Mouse (Mus musculus): Measurements from ENCODE around the gene Hist1h4h. TPM values are rescaled to one million over a fixed set of nuclear protein-coding genes. Genes with fewer than 3 reads are reported as not detected.
"Not testable (repeated sequence)": the region's sequence is repeated elsewhere in the genome, so short reads cannot be mapped to it uniquely, and the experiment has no call there.

Gene Hist1h4h
- total RNA-seq, 2 experiments from 2014 or later, result 930 to 1,063 TPM

DNA sequence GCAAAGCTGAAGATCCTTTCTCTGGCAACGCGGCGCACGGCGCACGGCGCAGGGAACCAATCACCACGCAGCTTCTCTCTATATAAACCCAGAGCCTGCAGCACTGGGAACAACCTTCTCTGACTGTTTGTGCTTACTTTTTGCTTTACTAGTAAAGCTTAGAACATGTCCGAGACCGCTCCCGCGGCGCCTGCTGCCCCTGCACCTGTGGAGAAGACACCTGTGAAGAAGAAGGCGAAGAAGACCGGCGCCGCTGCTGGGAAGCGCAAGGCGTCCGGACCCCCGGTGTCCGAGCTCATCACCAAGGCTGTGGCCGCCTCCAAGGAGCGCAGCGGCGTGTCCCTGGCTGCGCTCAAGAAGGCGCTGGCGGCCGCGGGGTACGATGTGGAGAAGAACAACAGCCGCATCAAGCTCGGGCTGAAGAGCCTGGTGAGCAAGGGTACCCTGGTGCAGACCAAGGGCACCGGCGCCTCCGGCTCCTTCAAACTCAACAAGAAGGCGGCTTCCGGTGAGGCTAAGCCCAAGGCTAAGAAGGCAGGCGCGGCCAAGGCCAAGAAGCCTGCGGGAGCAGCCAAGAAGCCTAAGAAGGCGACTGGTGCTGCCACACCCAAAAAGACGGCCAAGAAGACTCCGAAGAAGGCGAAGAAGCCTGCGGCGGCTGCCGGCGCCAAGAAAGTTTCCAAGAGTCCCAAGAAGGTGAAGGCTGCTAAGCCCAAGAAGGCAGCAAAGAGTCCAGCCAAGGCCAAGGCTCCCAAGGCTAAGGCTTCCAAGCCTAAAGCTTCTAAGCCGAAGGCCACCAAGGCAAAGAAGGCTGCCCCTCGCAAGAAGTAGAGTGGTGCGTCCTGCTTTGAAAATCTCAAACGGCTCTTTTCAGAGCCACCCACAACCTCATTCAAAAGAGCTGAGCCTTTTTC lies 24.3 kb downstream of the Hist1h4h start:
- peak; percentile 84 for DNase-seq

DNA sequence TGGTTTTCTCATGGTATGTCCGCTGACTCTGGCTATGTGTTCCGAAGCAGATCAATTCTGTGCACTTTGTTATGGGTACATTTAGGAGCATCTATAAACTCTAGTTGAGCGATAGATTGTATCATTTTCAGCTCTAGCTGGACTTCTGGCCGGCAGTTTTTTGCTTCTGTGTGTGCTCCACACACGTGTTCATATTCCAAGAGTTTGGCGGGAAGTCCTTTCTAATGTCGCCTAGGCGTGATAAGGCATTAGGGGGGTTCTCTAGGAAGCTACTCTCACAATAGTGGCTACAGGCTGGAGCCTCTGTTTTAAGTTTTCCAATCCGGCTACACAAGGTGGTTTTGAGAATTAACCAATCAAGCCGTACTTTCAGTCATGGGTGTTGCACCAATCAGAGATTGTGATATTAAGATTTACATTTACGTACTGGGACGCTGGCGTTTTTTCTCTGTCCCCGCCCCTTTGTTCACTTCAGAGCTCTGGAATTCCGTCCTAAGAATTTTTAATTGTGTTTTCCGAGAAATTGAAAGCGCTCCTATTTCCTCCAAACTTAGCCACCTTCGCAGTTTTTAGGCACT lies 25.1 kb downstream of the Hist1h4h start:
- DNase-seq, result peak; percentile 75

DNA sequence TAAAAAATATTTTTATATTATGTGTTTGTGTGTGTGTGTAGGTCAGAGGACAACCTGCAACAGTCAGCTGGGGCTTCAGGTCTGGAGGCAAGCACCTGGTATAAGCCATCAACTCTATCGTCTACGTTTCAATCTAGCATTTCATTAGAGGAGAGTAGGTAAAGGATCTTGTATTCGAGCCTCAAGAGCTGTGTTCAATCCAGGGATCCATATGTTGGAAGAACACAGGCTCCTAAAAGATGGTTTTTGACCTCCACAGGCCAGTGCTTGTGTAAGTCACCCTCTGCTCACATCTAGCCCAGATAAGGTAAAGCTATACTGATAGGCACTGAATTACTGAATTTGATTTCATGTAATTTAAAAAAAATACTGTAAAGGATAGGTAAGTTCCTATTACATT lies 26.1 kb downstream of the Hist1h4h start:
- no peak for DNase-seq

DNA sequence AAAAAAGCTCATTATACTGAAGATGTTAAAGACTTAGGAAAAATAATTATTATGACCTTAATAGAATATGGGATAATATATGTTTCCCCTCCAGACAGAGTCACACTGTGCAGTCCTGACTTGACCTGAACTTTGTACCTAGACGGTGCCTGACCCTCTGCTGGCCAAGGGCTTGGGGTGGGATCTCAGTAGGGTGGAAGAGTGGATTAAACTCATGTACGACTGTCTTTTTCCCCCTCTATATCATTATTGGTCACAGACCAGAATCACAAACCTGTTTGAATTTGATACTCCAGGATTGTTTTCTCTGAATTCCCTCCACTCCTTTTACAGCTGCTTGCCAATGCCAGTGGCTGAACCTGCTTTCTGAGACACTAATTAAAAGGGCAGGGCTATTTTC lies 29.8 kb downstream of the Hist1h4h start:
- not testable (repeated sequence) for DNase-seq

DNA sequence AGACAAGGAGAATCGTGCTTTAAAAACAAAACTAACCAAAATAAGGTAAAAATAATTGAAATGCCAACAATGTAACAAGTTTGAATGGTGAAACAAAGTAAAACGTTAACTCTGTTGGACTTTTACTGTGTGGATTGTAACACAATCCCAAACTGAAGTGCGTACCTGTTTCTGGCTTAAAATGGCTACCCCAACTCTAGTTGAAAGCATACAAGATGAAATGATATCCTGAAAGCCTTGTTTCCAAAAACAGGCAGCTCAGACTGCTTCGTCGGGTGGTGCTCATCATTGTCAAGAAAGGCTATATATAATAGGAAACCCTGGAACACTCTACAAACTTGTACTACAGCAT lies 30.7 kb downstream of the Hist1h4h start:
- not testable (repeated sequence) for DNase-seq

DNA sequence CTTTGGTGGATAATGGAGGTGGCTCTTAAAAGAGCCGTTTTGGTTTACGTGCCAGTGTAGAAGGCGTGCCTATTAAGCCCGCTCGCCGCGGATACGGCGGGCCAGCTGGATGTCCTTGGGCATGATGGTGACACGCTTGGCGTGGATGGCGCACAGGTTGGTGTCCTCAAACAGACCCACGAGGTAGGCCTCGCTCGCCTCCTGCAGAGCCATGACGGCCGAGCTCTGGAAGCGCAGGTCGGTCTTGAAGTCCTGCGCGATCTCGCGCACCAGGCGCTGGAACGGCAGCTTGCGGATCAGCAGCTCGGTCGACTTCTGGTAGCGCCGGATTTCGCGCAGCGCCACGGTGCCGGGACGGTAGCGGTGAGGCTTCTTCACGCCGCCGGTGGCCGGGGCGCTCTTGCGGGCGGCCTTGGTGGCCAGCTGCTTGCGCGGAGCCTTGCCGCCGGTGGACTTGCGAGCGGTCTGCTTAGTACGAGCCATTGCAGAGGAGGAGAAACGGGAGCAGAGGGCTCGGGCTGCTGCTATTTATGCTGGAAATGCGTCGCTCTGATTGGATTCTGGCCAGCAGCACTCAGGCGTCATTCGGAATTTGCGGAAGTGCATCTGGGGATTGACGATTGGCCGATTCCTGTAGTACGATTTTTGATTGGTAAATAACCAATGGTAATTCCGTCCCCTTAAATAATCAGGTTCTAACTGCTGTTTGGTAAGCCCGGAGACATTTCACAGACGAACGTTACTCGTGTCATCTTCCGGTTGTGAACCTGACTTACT lies 31.2 kb downstream of the Hist1h4h start, which contains the start of gene Hist1h3e:
Hist1h3e (minus strand) TSS at position 487 of the 777 bp plus-strand sequence.
- peak; percentile 94 for DNase-seq

DNA sequence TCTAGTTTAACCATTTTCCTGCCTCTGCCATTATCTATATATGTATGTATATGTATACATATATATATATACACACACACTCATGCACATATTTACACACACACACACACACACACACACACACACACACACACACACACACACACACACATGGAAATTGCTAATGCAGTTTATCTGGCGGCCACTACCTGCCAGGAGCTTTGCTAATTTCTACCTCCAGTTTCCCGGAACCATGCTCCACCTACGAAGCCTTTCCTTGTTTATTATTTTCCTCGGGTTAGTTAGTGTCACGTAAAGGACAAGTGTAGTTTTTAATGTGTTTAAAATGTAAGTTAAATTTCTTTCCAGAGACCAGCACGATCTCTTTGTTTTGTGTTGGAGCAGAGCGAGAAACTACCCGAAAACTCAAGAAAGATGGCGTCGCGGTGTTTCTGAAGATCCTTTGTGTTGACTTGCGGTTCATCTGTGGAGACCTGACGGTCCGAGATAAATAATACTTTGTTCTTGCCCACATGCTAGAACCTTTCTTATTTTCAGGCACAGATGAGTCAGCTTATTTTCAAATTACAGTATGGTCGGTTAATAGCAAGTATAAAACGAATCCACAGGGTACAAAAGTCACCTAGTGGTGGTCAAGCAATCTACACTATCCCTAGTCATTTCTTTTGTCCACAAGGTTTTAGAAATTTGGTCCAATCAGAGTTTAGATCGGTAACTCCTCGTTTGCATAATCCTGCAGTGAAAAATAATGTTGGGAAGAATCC lies 32.0 kb downstream of the Hist1h4h start:
- peak; percentile 42 for DNase-seq

DNA sequence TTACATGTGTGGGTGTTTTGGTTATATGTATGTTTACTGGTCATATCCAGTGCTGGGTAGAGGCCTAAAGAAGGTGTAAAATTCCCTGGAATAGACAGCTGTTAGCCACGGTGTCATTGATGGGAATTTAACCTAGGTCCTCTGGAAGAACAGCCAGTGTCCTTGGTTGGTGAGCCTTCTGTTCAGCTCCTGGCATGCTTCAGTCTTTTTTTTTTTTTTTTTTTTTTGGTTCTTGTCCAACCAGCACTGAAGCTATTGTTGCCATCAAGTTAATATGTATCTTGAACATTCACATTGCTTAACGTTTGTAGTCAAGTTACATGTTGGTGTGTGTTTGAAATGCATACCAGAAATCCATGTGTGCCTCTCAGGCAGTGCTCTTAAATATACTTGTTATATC lies 33.6 kb downstream of the Hist1h4h start:
- no peak for DNase-seq

DNA sequence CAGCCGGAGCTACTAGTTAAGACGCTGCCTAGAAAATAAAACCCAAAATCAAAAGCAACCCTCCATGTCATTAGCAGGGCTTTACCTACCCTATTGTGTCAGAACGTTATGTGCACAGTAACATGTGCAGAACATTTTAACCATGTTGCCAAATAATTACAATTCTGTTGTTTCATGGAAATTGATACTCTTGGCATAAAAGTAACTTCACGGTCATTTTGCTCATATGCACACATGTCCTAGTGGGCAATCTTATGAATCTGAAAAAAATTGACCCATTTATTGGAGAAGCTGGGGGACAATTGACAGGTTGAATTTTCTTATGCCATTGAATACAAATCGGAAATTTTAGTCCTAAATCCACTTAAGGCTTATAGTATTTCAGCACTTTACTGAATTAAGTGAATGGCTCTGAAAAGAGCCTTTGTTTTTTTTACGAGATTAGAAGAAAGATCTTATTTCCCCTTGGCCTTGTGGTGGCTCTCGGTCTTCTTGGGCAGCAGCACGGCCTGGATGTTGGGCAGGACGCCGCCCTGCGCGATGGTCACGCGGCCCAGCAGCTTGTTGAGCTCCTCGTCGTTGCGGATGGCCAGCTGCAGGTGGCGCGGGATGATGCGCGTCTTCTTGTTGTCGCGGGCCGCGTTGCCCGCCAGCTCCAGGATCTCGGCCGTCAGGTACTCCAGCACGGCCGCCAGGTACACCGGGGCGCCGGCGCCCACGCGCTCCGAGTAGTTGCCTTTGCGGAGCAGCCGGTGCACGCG lies 39.6 kb downstream of the Hist1h4h start:
- not testable (repeated sequence) for DNase-seq

DNA sequence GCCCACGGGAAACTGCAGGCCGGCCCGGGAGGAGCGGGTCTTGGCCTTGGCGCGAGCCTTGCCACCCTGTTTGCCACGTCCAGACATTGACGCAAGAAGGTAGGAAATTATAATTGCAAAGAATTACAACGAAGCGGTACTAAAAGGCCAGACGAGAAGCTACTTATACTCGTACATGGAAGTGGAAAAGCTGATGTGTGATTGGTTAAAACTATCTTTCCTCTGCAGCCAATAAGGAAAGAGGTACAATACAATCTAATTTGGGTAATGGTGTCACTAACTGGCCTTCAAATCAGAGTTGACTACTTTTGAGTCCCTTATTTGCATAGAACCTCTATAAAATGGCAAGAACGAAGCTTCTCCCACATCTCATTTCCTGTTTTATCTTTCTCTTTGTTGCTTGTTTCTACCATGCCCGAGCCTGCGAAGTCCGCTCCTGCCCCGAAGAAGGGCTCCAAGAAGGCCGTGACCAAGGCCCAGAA lies 40.2 kb downstream of the Hist1h4h start, which contains the start of the genes Hist1h2ae and Hist1h2bg:
Hist1h2ae (minus strand) TSS at position 199 of the 482 bp plus-strand sequence.
Hist1h2bg (plus strand) TSS at position 375 of the 482 bp plus-strand sequence.
- peak; percentile 69 for DNase-seq

DNA sequence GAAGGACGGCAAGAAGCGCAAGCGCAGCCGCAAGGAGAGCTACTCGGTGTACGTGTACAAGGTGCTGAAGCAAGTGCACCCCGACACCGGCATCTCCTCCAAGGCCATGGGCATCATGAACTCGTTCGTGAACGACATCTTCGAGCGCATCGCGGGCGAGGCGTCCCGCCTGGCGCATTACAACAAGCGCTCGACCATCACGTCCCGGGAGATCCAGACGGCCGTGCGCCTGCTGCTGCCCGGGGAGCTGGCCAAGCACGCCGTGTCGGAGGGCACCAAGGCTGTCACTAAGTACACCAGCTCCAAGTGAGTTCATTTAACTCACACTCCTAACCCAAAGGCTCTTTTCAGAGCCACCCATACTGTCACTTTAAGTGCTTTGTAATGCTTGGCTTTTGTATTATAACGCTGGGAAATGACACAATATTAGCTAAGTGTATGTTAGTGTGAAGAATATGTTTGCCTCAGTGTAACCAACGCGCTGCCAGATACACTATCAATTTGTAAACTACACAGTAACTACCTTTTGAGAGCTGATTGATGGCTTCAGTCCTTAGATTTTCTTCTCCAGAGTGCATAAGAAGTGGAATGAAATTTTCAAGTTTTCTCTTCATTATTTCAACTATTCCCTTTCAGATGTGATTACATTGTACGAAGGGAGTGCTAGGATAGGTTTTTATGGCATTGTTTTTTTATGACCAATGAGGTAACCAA lies 40.8 kb downstream of the Hist1h4h start:
- DNase-seq, result not testable (repeated sequence)

DNA sequence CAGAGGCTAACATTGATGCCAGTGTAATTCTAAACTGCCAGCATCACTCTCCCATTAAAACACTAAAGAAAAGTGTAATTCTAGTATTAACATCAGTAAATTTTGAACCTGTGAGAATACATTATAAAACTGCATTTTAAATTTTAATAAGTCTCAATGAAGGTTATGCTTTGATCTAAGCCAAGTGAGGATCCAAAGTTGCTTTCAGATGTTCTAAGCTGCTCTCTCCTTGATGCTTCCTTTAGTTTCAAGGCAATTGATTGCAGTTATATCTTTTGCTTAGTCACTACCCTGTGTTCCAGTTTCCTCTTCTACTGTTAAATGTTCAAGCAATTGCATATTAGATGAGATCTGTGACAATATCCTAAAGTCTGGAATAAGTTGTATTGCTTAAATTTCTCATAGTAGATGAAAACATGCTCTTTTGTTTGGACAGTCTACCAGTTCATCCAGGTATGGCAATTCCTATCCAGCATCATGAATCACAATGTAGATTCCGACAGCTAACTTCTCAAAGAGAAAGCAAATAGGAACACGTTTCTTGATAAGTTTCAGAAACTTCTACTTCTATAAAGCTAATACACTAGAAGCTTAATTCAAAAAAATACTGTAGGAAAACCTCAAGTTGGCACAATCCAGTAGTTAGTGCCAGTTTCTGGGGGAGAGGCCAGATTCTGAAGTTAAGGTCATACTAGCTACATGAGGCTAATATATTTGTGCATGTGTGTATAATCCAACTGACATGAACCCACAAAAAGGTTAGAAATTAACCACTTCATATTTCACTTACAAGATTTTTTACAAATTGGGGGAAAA lies 41.6 kb downstream of the Hist1h4h start:
- DNase-seq, result no peak

DNA sequence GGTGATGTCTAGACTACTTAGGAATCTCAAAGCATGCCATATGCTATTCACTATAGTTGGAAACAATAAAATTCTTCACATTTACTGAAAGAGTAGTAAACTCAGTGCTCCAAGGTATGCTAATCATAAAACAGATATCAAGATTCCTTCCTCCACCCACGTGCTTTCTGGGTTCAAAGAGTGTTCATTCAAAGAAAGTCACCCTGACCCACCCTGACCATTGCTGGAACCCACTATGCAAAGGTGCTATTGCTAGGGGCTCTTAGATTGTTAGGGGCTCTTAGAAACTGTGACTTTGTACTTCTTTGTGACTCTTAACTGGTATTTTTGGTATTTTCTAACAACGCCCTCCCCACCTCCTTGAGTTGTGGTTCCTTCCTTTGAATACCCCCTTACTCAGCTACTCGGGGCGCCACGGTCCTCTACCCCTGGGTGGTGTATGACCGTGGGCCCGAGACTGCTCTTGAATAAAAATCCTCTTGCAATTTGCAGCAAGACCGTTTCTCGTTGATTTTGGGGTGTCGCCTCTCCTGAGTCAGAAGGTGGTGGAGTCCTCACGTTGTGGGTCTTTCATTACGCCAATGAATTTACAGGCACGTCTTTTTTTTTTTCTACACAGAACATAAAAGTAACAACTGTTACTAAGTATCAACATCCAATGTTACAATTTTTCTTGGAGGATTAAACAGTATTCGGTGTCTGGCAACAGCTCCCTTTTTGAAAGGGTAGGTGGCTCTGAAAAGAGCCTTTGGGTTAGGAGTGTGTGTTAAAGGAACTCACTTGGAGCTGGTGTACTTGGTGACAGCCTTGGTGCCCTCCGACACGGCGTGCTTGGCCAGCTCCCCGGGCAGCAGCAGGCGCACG lies 42.4 kb downstream of the Hist1h4h start:
- not testable (repeated sequence) for DNase-seq

DNA sequence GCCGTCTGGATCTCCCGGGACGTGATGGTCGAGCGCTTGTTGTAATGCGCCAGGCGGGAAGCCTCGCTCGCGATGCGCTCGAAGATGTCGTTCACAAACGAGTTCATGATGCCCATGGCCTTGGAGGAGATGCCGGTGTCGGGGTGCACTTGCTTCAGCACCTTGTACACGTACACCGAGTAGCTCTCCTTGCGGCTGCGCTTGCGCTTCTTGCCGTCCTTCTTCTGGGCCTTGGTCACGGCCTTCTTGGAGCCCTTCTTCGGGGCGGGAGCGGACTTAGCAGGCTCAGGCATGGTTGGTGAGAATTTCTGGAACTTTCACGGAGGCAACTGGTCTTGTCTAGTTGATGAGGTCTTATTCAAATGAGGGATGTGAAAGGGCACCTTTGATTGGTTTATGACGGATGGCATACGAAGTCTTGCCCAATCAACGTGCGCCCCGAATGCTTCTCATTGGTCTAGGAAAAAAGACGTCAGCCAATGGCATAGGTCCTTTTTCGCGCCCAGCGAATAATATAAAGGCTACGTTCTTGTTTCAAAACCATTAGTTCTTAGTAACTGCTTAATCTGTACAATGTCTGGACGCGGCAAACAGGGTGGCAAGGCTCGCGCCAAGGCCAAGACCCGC lies 43.2 kb downstream of the Hist1h4h start, which contains the start of the genes Hist1h2bf and Hist1h2ad:
Hist1h2bf (minus strand) TSS at position 299 of the 627 bp plus-strand sequence.
Hist1h2ad (plus strand) TSS at position 484 of the 627 bp plus-strand sequence.
- DNase-seq, result peak; percentile 88

DNA sequence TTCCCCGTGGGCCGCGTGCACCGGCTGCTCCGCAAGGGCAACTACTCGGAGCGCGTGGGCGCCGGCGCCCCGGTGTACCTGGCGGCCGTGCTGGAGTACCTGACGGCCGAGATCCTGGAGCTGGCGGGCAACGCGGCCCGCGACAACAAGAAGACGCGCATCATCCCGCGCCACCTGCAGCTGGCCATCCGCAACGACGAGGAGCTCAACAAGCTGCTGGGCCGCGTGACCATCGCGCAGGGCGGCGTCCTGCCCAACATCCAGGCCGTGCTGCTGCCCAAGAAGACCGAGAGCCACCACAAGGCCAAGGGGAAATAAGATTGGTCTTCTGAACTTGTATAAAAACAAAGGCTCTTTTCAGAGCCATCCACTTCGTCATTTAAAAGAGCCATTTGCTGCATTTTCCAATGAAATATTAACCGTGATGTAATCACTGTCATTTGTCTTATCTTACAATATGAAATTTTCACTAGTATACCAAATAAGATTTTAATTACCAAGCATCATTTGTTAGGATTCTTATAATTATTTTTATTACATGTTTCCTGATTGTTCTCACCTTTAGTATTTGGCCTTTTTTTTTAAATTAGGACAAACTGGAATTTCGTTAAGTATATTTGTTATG lies 43.8 kb downstream of the Hist1h4h start:
- not testable (repeated sequence) for DNase-seq

DNA sequence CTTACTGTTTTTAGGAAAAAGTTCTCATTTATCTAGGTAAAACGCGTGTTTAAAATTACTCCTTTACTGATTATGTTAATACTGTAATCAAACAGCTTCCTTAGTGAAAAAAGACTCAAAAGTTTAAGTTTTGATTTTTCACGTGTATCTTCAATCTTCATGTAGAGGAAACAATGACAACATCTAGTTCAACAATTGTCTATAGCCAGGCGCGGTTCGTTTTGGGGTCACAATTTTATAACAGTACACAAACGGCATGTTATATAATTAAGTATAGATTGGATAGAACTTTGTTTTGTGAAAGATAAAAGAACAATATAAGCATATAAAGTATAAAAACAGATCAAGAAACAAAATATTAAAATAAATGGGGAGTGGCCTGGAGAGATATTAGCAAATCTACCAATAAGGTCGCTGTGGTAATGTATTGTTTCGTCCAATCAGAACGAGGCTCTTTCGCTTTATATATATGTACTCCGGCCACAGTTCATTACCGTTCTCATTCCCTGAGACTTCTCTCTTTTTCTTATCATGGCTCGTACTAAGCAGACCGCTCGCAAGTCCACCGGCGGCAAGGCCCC lies 44.5 kb downstream of the Hist1h4h start, which contains the start of gene Hist1h3d:
Hist1h3d (plus strand) TSS at position 493 of the 581 bp plus-strand sequence.
- peak; percentile 56 for DNase-seq
